Mouse (Mus musculus) right cerebral cortex, postnatal 36 days (tissue): ENCODE measurements around the gene Dad1.

Experiments
- DNase-seq, 2 experiments: peaks; one replicate each; pipeline ENCODE4 v3.0.0; 2022; ENCODE audit warnings: low spot score in 2 of 2, mixed read lengths in 1 of 2

The Dad1 gene

DNA sequence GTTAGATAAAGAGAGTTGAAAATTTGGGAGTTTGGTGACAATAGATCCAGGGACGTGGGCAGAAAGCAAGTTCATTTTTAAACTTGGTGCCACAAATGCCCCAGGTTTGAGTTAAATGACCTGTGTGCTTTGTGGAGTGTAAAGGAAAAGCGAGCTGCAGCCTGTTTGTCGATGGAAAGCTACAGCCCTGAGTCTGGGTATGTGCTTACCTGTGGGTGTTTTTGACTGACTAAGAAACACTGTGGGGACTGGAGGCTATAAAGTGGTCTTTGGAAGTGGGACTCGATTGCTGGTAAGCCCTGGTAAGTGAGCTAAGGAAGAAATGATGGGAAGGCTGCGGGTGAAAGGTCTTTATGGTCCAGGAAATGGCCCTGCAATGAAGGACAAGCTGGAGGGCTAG, 47.6 kb downstream of the Dad1 start:
- no peak for DNase-seq

DNA sequence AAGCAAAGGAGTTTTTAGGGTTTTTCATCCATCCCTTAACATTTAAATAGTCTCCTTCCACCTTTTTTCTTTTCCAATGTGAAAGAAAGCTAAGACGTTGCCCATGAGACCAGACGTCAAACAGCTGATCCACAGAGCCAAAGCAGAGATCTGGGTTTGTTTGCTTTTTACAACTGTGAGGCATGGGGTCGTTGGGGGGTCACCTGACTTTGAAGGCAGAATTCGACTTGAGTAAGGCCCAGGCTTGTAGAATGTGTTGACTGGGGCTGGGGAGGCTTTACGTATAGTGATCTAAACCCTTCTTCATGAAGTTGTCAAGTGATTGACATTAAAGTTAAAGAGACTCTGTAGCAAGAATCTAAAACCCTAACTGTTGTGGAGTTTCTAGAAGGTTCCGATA, 48.0 kb downstream of the Dad1 start:
- DNase-seq = no peak

DNA sequence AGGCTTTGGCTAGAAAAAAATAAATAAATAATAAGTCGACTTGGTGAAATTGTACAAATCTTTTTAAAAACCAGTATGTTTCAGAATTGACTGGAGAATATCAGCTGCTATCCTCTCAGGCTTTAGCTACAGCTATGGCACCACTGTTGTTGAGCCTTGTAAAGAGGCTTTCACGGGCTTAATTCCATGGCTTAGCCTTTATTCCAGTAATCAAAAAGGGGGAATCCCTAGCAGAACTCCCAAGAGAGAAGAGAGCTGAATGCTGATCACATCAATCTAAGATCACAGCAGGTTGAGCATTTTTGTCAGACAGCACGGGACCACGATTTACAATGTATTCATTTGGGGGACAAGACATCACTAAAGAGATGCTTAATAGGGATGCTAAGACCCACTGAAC, 49.1 kb downstream of the Dad1 start:
- no peak for DNase-seq

DNA sequence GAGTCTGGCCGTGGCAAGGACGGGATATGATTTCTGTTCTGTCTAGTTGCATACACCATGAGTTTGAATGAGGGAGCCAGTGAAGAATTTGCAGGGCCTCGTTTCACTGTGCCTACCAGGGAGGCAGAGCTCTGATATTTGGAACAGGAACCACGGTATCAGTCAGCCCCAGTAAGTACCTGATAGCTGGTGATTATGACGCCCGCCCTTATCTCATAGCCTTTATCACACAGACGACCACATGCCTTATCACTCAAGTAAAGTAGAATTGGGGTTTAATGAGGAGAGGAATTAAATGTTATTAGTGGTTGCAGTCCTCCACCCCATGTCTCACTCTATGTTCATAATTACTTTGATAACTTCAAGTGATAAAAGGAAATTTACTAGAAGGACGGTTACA, 49.6 kb downstream of the Dad1 start:
- DNase-seq = no peak

DNA sequence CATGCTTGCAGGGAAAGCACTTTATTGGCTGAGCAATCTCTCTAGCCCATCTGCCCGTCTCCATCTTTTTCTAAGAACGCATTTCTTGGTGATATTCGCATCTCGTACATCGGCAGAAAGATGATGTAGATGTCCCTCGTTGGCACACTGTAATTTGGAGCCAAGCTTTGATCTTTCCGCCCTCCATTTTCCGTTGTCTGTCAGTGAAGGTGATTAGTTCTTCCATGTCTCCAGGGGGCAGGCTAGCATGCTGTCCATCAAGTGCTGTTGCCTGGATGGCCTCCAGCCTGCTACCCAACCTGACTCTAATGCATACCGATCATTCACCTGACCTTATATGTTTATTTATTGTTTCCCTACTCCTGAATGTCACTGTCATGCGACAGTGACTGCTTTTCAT, 50.1 kb downstream of the Dad1 start:
- DNase-seq = no peak

DNA sequence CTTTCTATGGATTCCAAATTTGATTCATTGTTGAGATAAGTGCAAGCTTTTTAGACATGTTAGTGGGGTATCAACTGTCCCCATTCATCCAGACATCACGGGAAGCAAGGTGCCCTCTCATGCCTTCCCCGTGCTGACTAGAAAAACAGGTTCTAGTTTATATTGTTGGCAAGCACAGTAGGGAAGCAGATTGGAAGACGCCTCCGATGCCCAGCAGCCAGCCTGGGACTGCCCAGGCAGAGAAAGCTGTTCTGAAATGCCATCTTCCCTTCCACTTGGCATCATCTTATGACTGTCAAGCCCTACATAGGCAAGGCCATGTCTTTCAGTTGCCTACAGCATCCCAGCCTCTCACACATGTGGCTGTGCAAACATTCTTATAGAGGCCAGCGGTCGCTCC, 50.7 kb downstream of the Dad1 start:
- no peak for DNase-seq

- no peak for DNase-seq
Observed at GRCm38 (mm10) chr14:54200363-54200762, 53.5 kb downstream of the Dad1 start.

DNA sequence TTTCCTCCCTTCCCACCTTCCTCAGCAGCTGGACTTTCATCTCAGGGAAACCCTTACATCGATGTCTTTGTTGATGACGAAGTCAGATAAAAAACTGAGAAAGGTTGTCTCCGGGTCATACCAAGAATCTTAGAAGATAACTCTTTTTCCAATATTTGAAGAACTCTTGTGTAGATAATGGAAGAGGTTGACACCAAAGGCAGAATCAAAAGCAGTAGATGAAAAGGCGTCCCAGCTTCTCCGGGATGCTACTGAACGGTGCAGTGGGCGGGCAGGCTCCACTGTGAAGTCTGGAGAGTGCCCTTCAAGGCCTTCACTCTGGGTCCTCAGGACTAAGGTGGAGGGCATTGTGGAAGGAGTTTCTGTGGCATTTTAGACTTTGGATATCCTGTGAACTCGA, 54.2 kb downstream of the Dad1 start:
- no peak for DNase-seq

GRCm38 (mm10) chr14:54197740-54198139, 56.2 kb downstream of the Dad1 start:
- DNase-seq = no peak

GRCm38 (mm10) chr14:54195838-54196423, 58.0 kb downstream of the Dad1 start:
- peak in 1 of 2 experiments; percentile 7 for DNase-seq

- DNase-seq = no peak
Observed at GRCm38 (mm10) chr14:54193354-54194133, 60.4 kb downstream of the Dad1 start.

DNA sequence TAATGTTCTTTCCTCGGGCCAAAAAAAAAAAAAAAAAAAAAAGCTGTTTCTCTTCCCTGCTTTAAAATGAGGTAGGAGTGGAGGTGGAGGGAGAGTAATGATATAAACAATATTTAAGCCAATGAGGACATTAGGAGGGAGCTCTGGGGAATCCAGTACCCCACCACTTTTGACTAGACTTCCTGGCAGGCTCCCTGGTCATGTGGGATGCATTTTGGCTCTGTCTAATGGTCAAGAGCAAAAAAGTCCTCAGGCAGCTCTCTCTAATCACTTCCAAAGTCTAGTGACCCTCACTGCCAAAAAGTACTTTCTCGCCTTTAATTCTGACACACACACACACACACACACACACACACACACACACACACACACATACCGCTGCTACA, 61.4 kb downstream of the Dad1 start:
- peak; percentile 10 to 23 for DNase-seq

DNA sequence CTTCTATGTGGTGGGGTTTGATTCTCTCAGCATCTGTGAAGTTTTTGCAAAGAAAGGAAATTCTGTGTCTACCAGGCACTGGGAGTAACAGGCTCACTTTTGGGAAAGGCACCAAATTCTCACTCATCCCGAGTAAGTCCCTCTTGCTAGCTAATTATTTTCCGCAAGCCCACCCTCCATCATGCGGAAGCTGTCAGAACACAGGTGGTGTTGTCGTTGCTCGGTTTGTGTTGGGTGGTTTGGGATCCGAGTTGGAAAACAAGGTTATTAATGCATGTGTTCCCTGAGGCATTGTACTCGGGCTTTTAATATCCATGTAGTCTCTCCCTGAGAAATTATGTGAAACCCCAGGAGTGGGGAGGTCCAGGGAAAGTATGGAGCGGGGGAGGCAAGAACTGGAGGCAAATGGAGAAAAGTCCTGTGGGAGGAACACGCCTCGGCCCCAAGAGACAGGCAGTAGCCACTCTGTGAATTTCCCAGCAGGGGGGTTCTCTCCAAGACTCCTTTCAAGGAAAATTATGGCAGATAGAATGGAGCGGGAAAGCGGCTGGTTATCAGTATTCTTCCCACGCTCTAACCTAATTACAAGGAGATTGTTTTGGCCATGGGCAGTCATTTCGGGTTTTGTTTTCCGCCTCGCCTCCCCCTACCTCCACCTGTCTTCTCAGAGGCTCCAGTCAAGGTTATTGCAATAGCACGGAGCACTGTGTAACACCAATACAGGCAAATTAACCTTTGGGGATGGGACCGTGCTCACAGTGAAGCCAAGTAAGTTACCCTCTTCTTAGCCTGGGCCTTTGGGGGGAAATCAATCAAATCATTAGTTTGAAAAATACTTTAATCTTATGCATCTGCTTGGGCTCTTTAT, 62.1 kb downstream of the Dad1 start:
- peak; percentile 13 to 17 for DNase-seq

GRCm38 (mm10) chr14:54191026-54191390, 62.9 kb downstream of the Dad1 start:
- DNase-seq = no peak

- DNase-seq = no peak
Observed at GRCm38 (mm10) chr14:54190305-54191025, 63.4 kb downstream of the Dad1 start.

DNA sequence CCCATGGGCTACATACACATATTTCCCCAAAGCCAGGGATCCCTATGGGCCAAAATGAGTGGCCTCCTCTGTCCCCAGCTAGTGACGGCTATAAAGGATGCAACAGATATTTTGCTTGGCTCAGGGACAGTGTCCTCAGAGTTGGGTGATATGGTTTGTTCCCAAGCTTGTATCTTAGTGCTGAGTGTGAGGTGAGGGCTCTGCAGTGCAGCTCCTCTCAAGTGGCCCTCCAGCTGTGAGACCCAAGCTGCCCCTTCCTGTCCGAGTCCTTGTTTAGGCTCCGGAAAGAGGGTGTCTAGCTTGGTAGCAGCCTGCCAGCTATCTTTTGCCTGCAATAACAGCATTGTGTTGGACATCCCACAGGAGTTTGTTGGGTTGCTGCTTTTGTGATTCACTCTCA, 64.6 kb downstream of the Dad1 start:
- DNase-seq = no peak

DNA sequence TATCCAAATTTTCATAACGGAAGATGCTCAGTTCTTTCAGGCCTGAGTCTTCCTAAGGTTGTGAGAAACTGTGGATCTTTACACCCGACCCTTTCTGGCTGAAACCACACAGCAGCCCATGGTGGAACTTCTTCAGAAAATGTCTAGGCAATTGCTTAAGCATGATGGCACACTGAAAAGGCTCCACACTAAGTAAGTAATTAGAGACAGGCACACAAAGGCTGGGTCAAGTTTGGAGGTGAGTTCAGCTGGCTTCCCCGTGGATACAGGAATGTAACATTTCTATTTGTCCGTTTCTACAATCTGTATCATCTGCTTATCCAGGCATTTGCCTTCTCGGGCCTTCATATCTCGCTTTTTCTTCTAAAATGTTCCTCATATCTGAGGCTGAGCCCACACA, 66.7 kb downstream of the Dad1 start:
- DNase-seq = no peak
